ENCODE assay signal across 11 mouse cellular contexts in genomic region chr2:59757015-59757414, GRCm38 (mm10).
DNase-seq lines count a peak whose midpoint lies in the region; ATAC-seq lines count a peak whose summit lies in the region.
"Had no signal": no experiment of that assay in that cellular context is flagged by ENCODE, and none has a peak within 500 bp of the region (broad histone marks: within the 10 kb centered on the region; RNA-seq: fewer than 3 reads in every experiment).

No protein-coding gene starts in this region.

- no peak overlapping the region for H3K4me3 ChIP-seq in heart, embryonic 16.5 days (ENCODE audit: low read length)
- no peak overlapping the region for H3K4me3 ChIP-seq in midbrain, embryonic 13.5 days (replicated peaks)
- H3K4me3 ChIP-seq in midbrain, embryonic 10.5 days = no peak overlapping the region
- no peak overlapping the region for H3K4me3 ChIP-seq in forebrain, embryonic 16.5 days (replicated peaks; ENCODE audit: low read length)
- H3K4me3 ChIP-seq in stomach, embryonic 14.5 days (ENCODE audit: low read depth, low read length) = no peak overlapping the region

- no peak overlapping the region; the same call in 1 of the 2 replicates for H3K27ac ChIP-seq in heart, embryonic 16.5 days (ENCODE audit: low read length)
- no peak overlapping the region for H3K27ac ChIP-seq in midbrain, embryonic 13.5 days
- H3K27ac ChIP-seq in midbrain, embryonic 10.5 days (replicated peaks) = no peak overlapping the region
- no peak overlapping the region for H3K27ac ChIP-seq in forebrain, embryonic 16.5 days (ENCODE audit: low read length)
- H3K27ac ChIP-seq in stomach, embryonic 14.5 days (ENCODE audit: low read length) = no peak overlapping the region

- ATAC-seq in heart, embryonic 16.5 days (replicated peaks; ENCODE audit: extremely low read depth, insufficient read depth, low FRiP score) = 0 out of 2 replicates have a peak, but pooled peaks have one; percentile 41
- peak; percentile 63; the same call in 1 of the 2 replicates for ATAC-seq in midbrain, embryonic 13.5 days
- peak; percentile 54; the same call in 1 of the 2 replicates for ATAC-seq in forebrain, embryonic 16.5 days
- ATAC-seq in stomach, embryonic 14.5 days (ENCODE audit: insufficient number of reproducible peaks, insufficient read depth, low FRiP score, low read depth) = 0 out of 2 replicates have a peak, but pooled peaks have one; percentile 34

- H3K4me1 ChIP-seq in heart, embryonic 16.5 days (ENCODE audit: control insufficient read depth, insufficient read depth, low read length) = peaks cover 30% of the 10 kb centered on the region
- no peaks in the 10 kb centered on the region for H3K4me1 ChIP-seq in midbrain, embryonic 13.5 days (replicated peaks)
- peaks cover 24% of the 10 kb centered on the region for H3K4me1 ChIP-seq in midbrain, embryonic 10.5 days
- H3K4me1 ChIP-seq in forebrain, embryonic 16.5 days (replicated peaks; ENCODE audit: control insufficient read depth, insufficient read depth, low read length) = peaks cover 6% of the 10 kb centered on the region
- peaks cover 13% of the 10 kb centered on the region for H3K4me1 ChIP-seq in stomach, embryonic 14.5 days (ENCODE audit: control insufficient read depth, insufficient read depth, low read length)

- H3K9ac ChIP-seq in heart, embryonic 16.5 days (ENCODE audit: low read length) = no peak overlapping the region
- no peak overlapping the region for H3K9ac ChIP-seq in midbrain, embryonic 13.5 days (replicated peaks)
- H3K9ac ChIP-seq in forebrain, embryonic 16.5 days (replicated peaks; ENCODE audit: low read depth, low read length) = no peak overlapping the region
- no peak overlapping the region for H3K9ac ChIP-seq in stomach, embryonic 14.5 days (replicated peaks; ENCODE audit: low read depth, low read length)

- H3K4me2 ChIP-seq in heart, embryonic 16.5 days (ENCODE audit: low read depth, low read length) = no peak overlapping the region
- H3K4me2 ChIP-seq in midbrain, embryonic 13.5 days (replicated peaks) = no peak overlapping the region
- H3K4me2 ChIP-seq in forebrain, embryonic 16.5 days (ENCODE audit: low read length) = no peak overlapping the region
- H3K4me2 ChIP-seq in stomach, embryonic 14.5 days (replicated peaks; ENCODE audit: low read depth, low read length) = no peak overlapping the region

- no peaks in the 10 kb centered on the region for H3K9me3 ChIP-seq in heart, embryonic 16.5 days (replicated peaks; ENCODE audit: control insufficient read depth, low read length)
- no peaks in the 10 kb centered on the region for H3K9me3 ChIP-seq in midbrain, embryonic 13.5 days
- no peaks in the 10 kb centered on the region for H3K9me3 ChIP-seq in midbrain, embryonic 10.5 days (replicated peaks)
- H3K9me3 ChIP-seq in forebrain, embryonic 16.5 days (ENCODE audit: control insufficient read depth, low read length) = no peaks in the 10 kb centered on the region
- no peaks in the 10 kb centered on the region for H3K9me3 ChIP-seq in stomach, embryonic 14.5 days (ENCODE audit: control insufficient read depth, low read depth, low read length)

- 57% methylated on average over 6 of the region's 6 CpGs for WGBS in heart, embryonic 16.5 days
- WGBS in midbrain, embryonic 13.5 days = 68% methylated on average over 6 of the region's 6 CpGs
- 85% methylated on average over 6 of the region's 6 CpGs for WGBS in midbrain, embryonic 10.5 days
- 61% methylated on average over 6 of the region's 6 CpGs for WGBS in forebrain, embryonic 16.5 days
- WGBS in stomach, embryonic 14.5 days = 69% methylated on average over 6 of the region's 6 CpGs

- no peak for DNase-seq in heart, adult 11 months
- no peak for DNase-seq in midbrain, embryonic 10.5 days (ENCODE audit: low spot score)
- no peak for DNase-seq in adrenal gland, adult 2 months
- no peak for DNase-seq in Muller cell, postnatal 12 days (ENCODE audit: inconsistent ontology term)
- DNase-seq: adrenal gland, adult 8-10 months; cerebellum, postnatal 36 days; kidney, adult 9 months had no signal

- peaks cover 3% of the 10 kb centered on the region; the same call in 1 of the 2 replicates for H3K36me3 ChIP-seq in heart, embryonic 16.5 days (ENCODE audit: control insufficient read depth, insufficient read depth)
- H3K36me3 ChIP-seq in midbrain, embryonic 13.5 days = no peaks in the 10 kb centered on the region
- no peaks in the 10 kb centered on the region for H3K36me3 ChIP-seq in midbrain, embryonic 10.5 days
- no peaks in the 10 kb centered on the region for H3K36me3 ChIP-seq in forebrain, embryonic 16.5 days (ENCODE audit: control insufficient read depth, insufficient read depth)
- H3K36me3 ChIP-seq in stomach, embryonic 14.5 days (ENCODE audit: control insufficient read depth, insufficient read depth, low read length) = no peaks in the 10 kb centered on the region

- H3K27me3 ChIP-seq in heart, embryonic 16.5 days (ENCODE audit: control insufficient read depth, insufficient read depth, low read length) = no peaks in the 10 kb centered on the region
- no peaks in the 10 kb centered on the region for H3K27me3 ChIP-seq in midbrain, embryonic 13.5 days
- no peaks in the 10 kb centered on the region for H3K27me3 ChIP-seq in midbrain, embryonic 10.5 days (ENCODE audit: low read depth, poor library complexity, severe bottlenecking)
- H3K27me3 ChIP-seq in forebrain, embryonic 16.5 days (replicated peaks; ENCODE audit: control insufficient read depth, insufficient read depth, low read length) = no peaks in the 10 kb centered on the region
- H3K27me3 ChIP-seq in stomach, embryonic 14.5 days (ENCODE audit: control insufficient read depth, insufficient read depth, low read length) = no peaks in the 10 kb centered on the region
